Mouse (Mus musculus) spleen, adult 2 months (tissue): ENCODE results near the gene Ercc8.

Experiments
- CTCF ChIP-seq: fragments of 200-500 bp; IDR thresholded peaks from 2 replicates; pipeline ENCODE4 v1.5.1; 2011; ENCODE audit warnings: mild to moderate bottlenecking, inconsistent platforms; ENCODE audit not compliant: insufficient read depth, insufficient read length, insufficient replicate concordance; ENCODE audit errors: extremely low read depth
- POLR2A ChIP-seq: fragments of 200-500 bp; IDR thresholded peaks from 2 replicates; pipeline ENCODE4 v1.6.1; 2011; ENCODE audit warnings: low read depth, low read length, inconsistent platforms

DNA sequence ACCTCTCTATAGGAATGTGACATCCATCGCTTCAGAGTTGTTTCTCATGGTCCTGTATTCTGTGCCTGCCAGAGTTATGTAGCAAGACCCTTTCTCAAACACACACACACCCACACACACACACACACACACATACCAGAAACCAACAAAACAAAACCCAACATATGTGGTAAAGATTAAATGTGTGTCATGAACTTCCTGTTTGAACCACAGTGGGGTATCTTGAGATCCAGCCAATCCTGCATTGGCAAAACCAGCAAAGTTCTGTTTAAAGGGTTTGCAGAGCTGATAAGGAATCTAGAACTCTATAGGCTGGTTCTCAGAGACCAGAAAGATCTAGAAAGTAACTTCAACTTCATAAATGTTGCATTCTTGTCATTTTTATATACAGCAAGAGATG is 11.5 kb downstream of the Ercc8 start:
- TF ChIP-seq POLR2A (no peak), CTCF (no peak)
